ENCODE assay signal across 8 mouse cellular contexts in the genomic region with DNA sequence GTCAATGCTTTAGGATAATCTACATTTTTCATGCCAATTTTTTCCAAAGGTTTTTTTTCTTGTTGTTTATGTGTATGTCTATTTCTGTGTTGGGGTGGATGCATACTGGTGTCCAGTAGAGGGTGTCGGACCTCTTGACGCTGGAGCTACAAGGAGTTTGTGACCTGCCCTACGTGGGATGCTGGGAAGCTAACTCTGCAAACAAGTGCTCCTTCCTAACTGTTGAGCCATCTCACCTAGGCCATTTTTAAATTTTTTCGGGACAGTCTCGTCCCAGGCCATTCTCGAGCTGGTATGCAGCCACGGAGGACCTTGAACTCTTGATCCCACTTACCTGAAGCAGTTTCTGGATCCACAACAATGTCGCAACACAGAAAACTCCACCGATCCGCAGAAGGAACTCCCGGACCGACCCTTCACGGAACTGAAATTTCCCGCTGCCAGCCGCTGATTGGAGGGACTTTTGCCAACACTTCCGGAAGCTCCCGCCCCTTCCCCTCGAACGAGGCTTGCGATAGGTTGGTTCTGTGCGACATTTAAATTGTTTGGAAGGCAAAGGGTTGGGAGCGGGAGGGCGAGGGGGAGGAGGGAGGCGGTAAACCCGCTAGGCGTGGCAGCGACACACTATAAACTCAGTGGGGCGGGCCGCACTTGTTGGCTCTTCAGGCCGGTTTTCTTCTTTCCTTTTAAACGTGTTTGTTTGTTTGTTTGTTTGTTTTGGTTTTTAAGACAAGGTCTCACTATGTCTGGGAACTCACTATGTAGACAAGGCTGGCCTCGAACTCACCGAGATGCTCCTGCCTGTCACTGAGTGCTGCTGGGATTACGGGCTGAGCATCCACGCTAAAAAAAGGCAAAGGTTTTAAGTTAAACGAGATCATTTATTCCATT. TPM values are rescaled to one million over a fixed set of nuclear protein-coding genes. Genes with fewer than 3 reads are reported as not detected.
DNase-seq lines count a peak whose midpoint lies in the region; ATAC-seq and TF ChIP-seq lines count a peak whose summit lies in the region.

A gene (minus strand): TSS at position 633 of the 891 bp plus-strand sequence.

- no peaks in the 10 kb centered on the region for H3K27me3 ChIP-seq in embryonic facial prominence, embryonic 15.5 days
- no peaks in the 10 kb centered on the region for H3K27me3 ChIP-seq in limb, embryonic 14.5 days (ENCODE audit: control insufficient read depth, insufficient read depth, low read length)
- H3K27me3 ChIP-seq in midbrain, postnatal 0 days (ENCODE audit: insufficient read depth, low read length), result no peaks in the 10 kb centered on the region

- H3K27ac ChIP-seq in bone marrow, adult 2 months (ENCODE audit: control insufficient read depth, insufficient read depth, low read depth, low read length, poor library complexity), result peak within 1 kb of the TSS; percentile 43
- peak within 1 kb of the TSS; percentile 44; the same call in 1 of the 2 replicates for H3K27ac ChIP-seq in embryonic facial prominence, embryonic 15.5 days (replicated peaks)
- H3K27ac ChIP-seq in limb, embryonic 14.5 days (replicated peaks; ENCODE audit: low read depth, low read length), result no peak within 1 kb of the TSS
- H3K27ac ChIP-seq in midbrain, postnatal 0 days (ENCODE audit: low read depth, low read length), result no peak within 1 kb of the TSS

- 2% methylated on average over 36 of the region's 36 CpGs for WGBS in bone marrow, adult 2 months
- WGBS in embryonic facial prominence, embryonic 15.5 days, result under 1% methylated on average over 36 of the region's 36 CpGs
- WGBS in limb, embryonic 14.5 days, result 1% methylated on average over 36 of the region's 36 CpGs
- 1% methylated on average over 36 of the region's 36 CpGs for WGBS in midbrain, postnatal 0 days

- TF ChIP-seq CTCF in bone marrow, adult 2 months (IDR thresholded peaks at IDR 0.05; ENCODE audit: control insufficient read depth, insufficient read depth, low read length), result 0 out of 2 replicates have a peak, but pooled peaks have one; percentile 17
- peak; percentile 12; the same call in 1 of the 2 replicates for TF ChIP-seq CTCF in midbrain, postnatal 0 days (IDR thresholded peaks at IDR 0.05)

- H3K4me3 ChIP-seq in bone marrow, adult 2 months (replicated peaks; ENCODE audit: control insufficient read depth, low read depth, low read length), result peak within 1 kb of the TSS; percentile 91
- H3K4me3 ChIP-seq in embryonic facial prominence, embryonic 15.5 days (replicated peaks), result peak within 1 kb of the TSS; percentile 64
- peak within 1 kb of the TSS; percentile 52 for H3K4me3 ChIP-seq in limb, embryonic 14.5 days (replicated peaks; ENCODE audit: low read length)
- peak within 1 kb of the TSS; percentile 38 for H3K4me3 ChIP-seq in midbrain, postnatal 0 days (ENCODE audit: low read depth, low read length)

- H3K4me2 ChIP-seq in embryonic facial prominence, embryonic 15.5 days (replicated peaks), result peak within 1 kb of the TSS; percentile 70
- H3K4me2 ChIP-seq in limb, embryonic 14.5 days (replicated peaks; ENCODE audit: low read depth, low read length, severe bottlenecking), result peak within 1 kb of the TSS; percentile 58
- peak within 1 kb of the TSS; percentile 72 for H3K4me2 ChIP-seq in midbrain, postnatal 0 days (ENCODE audit: low read depth, low read length, poor library complexity, severe bottlenecking)

- peaks cover 29% of the 10 kb centered on the region for H3K36me3 ChIP-seq in embryonic facial prominence, embryonic 15.5 days
- peaks cover 21% of the 10 kb centered on the region for H3K36me3 ChIP-seq in limb, embryonic 14.5 days (ENCODE audit: control insufficient read depth, insufficient read depth, low read length)
- no peaks in the 10 kb centered on the region for H3K36me3 ChIP-seq in midbrain, postnatal 0 days (ENCODE audit: insufficient read depth, low read length)

- TF ChIP-seq POLR2A in bone marrow, adult 2 months (IDR thresholded peaks at IDR 0.05; ENCODE audit: borderline replicate concordance, control insufficient read depth, low read depth, low read length), result peak; percentile 68; the same call in 1 of the 2 replicates
- TF ChIP-seq POLR2A in limb, embryonic 14.5 days (IDR thresholded peaks at IDR 0.05; ENCODE audit: borderline replicate concordance, extremely low read depth, insufficient read depth, insufficient read length), result no peak

- peak; percentile 92 for ATAC-seq in embryonic facial prominence, embryonic 15.5 days (ENCODE audit: insufficient number of reproducible peaks, low FRiP score, low TSS enrichment, low read depth)
- ATAC-seq in limb, embryonic 14.5 days (ENCODE audit: low FRiP score, low read depth), result peak; percentile 97
- ATAC-seq in midbrain, postnatal 0 days (ENCODE audit: low FRiP score), result peak; percentile 94

- H3K4me1 ChIP-seq in bone marrow, adult 2 months (ENCODE audit: control insufficient read depth, insufficient read depth, low read length), result no peaks in the 10 kb centered on the region; the same call in 1 of the 2 replicates
- peaks cover 17% of the 10 kb centered on the region for H3K4me1 ChIP-seq in embryonic facial prominence, embryonic 15.5 days
- H3K4me1 ChIP-seq in limb, embryonic 14.5 days (ENCODE audit: control insufficient read depth, insufficient read depth, low read length), result peaks cover 4% of the 10 kb centered on the region; the same call in 1 of the 2 replicates
- H3K4me1 ChIP-seq in midbrain, postnatal 0 days (ENCODE audit: insufficient read depth, low read length), result no peaks in the 10 kb centered on the region

- H3K9ac ChIP-seq in embryonic facial prominence, embryonic 15.5 days, result peak within 1 kb of the TSS; percentile 24; the same call in 1 of the 2 replicates
- peak within 1 kb of the TSS; percentile 46 for H3K9ac ChIP-seq in limb, embryonic 14.5 days (ENCODE audit: low read depth, low read length, severe bottlenecking)
- no peak within 1 kb of the TSS for H3K9ac ChIP-seq in midbrain, postnatal 0 days (replicated peaks; ENCODE audit: low read length, poor library complexity, severe bottlenecking)

- no peaks in the 10 kb centered on the region for H3K9me3 ChIP-seq in embryonic facial prominence, embryonic 15.5 days (replicated peaks)
- no peaks in the 10 kb centered on the region for H3K9me3 ChIP-seq in limb, embryonic 14.5 days (ENCODE audit: control insufficient read depth, low read length)
- H3K9me3 ChIP-seq in midbrain, postnatal 0 days (ENCODE audit: low read length), result no peaks in the 10 kb centered on the region

- DNase-seq in 416B (ENCODE audit: low read depth), result peak; percentile 97
- peak; percentile 94 for DNase-seq in heart, adult 8-10 months (ENCODE audit: low spot score)
- DNase-seq in kidney, adult 9 months, result peak; percentile 95
- peak; percentile 96 for DNase-seq in limb, embryonic 14.5 days (ENCODE audit: low spot score)
- DNase-seq in midbrain, postnatal 0 days (ENCODE audit: low spot score), result peak; percentile 92
- DNase-seq in spleen, postnatal 14 days (ENCODE audit: low spot score in 2 of 2), result peak; percentile 88 to 89

RNA-seq across cellular contexts. Expression of the gene that starts here (rescaled TPM):
- 45.7 and 76.7 TPM in 2 replicates for polyA plus RNA-seq in bone marrow, adult 2 months (2011; ENCODE audit: insufficient read depth, insufficient read length, low replicate concordance, missing spikeins)
- polyA plus RNA-seq in embryonic facial prominence, embryonic 15.5 days (2015; fragmentation: Nextera tagmentation; extraction: Ambion mirVana), result 37.5 and 38.4 TPM in 2 replicates
- under 1 TPM in 3 of 4 experiments, not detected in 1; 0.60 to 0.75 (median 0.63) TPM for total RNA-seq in heart, adult 8-10 months (2022)
- polyA plus RNA-seq in limb, embryonic 14.5 days (2012; rRNA removed), result 29.3 and 37.9 TPM in 2 replicates
- polyA plus RNA-seq in limb, embryonic 14.5 days (2014; fragmentation: Nextera tagmentation; extraction: Ambion mirVana), result 32.5 and 40.9 TPM in 2 replicates
- 1.2 and 1.7 TPM in 2 replicates for total RNA-seq in midbrain, postnatal 0 days (2014; rRNA removed)
- 1.9 and 2.2 TPM in 2 replicates for polyA plus RNA-seq in midbrain, postnatal 0 days (2015; fragmentation: Nextera tagmentation; extraction: Ambion mirVana)

Comparison
In these comparisons a context has a peak if more than half of its experiments do, and no peak if none do; other contexts are left out.
1. Peak in DNase-seq in heart, adult 8-10 months; RNA of the gene not detected or under 1 TPM.
2. H3K27ac ChIP-seq: peak in bone marrow, adult 2 months (single experiment) and embryonic facial prominence, embryonic 15.5 days (single experiment); none in limb, embryonic 14.5 days (single experiment) and midbrain, postnatal 0 days (single experiment).
3. H3K4me3 ChIP-seq: peak in every context shown above with its lines; median percentile 91 in bone marrow, adult 2 months; 64 in embryonic facial prominence, embryonic 15.5 days; 52 in limb, embryonic 14.5 days; 38 in midbrain, postnatal 0 days.
4. Peak in every context shown above with its lines, with median percentiles within 50 percentile points of each other: DNase-seq, ATAC-seq and H3K4me2 ChIP-seq.